Comparison of ENCODE assay signal across 8 mouse cellular contexts in the genomic region with DNA sequence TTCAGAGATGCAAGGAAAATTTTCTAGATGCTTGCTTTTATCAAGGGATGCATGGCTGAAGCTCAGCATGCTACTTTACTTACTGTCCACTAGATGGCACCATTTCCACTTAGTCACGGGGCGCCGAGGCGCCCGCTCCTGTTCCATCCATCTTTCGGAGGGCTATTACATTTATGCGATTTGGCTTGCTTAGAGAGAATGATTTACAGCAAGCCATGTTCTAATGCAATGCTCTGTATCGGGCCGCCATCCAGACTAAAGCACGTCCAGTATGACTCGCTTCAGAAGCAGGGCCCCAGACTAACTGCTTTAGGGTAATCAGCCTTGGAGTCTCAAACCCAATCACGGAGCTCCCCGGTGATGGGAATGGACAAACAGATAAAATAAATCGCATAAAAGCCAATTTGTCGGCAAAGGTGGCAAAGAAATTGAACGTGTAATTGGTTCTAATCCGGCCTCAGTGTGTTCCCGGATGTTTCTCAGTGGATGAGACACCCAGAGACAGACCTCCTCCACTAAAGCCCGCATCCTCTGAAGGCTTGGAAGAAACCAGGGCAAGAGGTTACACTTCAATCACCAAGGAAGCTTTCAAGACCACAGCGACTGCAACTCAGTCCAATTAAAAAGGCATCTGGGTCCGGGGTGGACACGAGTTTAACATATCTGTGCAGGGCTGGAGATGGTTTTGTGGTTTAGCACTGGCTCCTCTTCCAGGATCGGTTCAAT. TPM values are rescaled to one million over a fixed set of nuclear protein-coding genes. Genes with fewer than 3 reads are reported as not detected.
DNase-seq lines count a peak whose midpoint lies in the region; ATAC-seq and TF ChIP-seq lines count a peak whose summit lies in the region.

No protein-coding gene starts in this region.

- H3K27me3 ChIP-seq in thymus, adult 2 months (ENCODE audit: control insufficient read depth, insufficient read depth, low read length): no peaks in the 10 kb centered on the region
- peaks cover 5% of the 10 kb centered on the region; the same call in 1 of the 2 replicates for H3K27me3 ChIP-seq in forebrain, embryonic 13.5 days
- H3K27me3 ChIP-seq in midbrain, embryonic 12.5 days: peaks cover 12% of the 10 kb centered on the region; the same call in 1 of the 2 replicates
- H3K27me3 ChIP-seq in stomach, embryonic 15.5 days (replicated peaks): no peaks in the 10 kb centered on the region

- no peak overlapping the region for H3K4me3 ChIP-seq in thymus, adult 2 months (ENCODE audit: control insufficient read depth, insufficient read depth, low read length)
- H3K4me3 ChIP-seq in forebrain, embryonic 13.5 days: no peak overlapping the region
- H3K4me3 ChIP-seq in midbrain, embryonic 12.5 days: no peak overlapping the region
- no peak overlapping the region for H3K4me3 ChIP-seq in stomach, embryonic 15.5 days (replicated peaks)

- peak; percentile 56; the same call in 1 of the 2 replicates for TF ChIP-seq CTCF in thymus, adult 2 months (IDR thresholded peaks at IDR 0.05; ENCODE audit: borderline replicate concordance, control insufficient read depth, extremely low read depth, insufficient read depth, low read length, poor library complexity)

- peak overlapping the region; percentile 47 for H3K4me2 ChIP-seq in forebrain, embryonic 13.5 days
- H3K4me2 ChIP-seq in midbrain, embryonic 12.5 days (replicated peaks): peak overlapping the region; percentile 22
- H3K4me2 ChIP-seq in stomach, embryonic 15.5 days: peak overlapping the region; percentile 37; the same call in 1 of the 2 replicates

- 35% methylated on average over 23 of the region's 23 CpGs for WGBS in thymus, adult 2 months
- 29% methylated on average over 23 of the region's 23 CpGs for WGBS in forebrain, embryonic 13.5 days
- WGBS in midbrain, embryonic 12.5 days: 25% methylated on average over 23 of the region's 23 CpGs
- 24% methylated on average over 23 of the region's 23 CpGs for WGBS in stomach, embryonic 15.5 days

- no peaks in the 10 kb centered on the region for H3K4me1 ChIP-seq in thymus, adult 2 months (replicated peaks; ENCODE audit: control insufficient read depth, insufficient read depth, low read length)
- H3K4me1 ChIP-seq in forebrain, embryonic 13.5 days: no peaks in the 10 kb centered on the region
- H3K4me1 ChIP-seq in midbrain, embryonic 12.5 days: no peaks in the 10 kb centered on the region
- no peaks in the 10 kb centered on the region for H3K4me1 ChIP-seq in stomach, embryonic 15.5 days

- H3K9me3 ChIP-seq in forebrain, embryonic 13.5 days (replicated peaks): no peaks in the 10 kb centered on the region
- no peaks in the 10 kb centered on the region for H3K9me3 ChIP-seq in midbrain, embryonic 12.5 days
- H3K9me3 ChIP-seq in stomach, embryonic 15.5 days: no peaks in the 10 kb centered on the region

- H3K36me3 ChIP-seq in thymus, adult 2 months (ENCODE audit: control insufficient read depth, insufficient read depth, low read length): no peaks in the 10 kb centered on the region
- no peaks in the 10 kb centered on the region for H3K36me3 ChIP-seq in forebrain, embryonic 13.5 days (ENCODE audit: poor library complexity, severe bottlenecking)
- no peaks in the 10 kb centered on the region for H3K36me3 ChIP-seq in midbrain, embryonic 12.5 days
- no peaks in the 10 kb centered on the region for H3K36me3 ChIP-seq in stomach, embryonic 15.5 days

- H3K27ac ChIP-seq in thymus, adult 2 months (ENCODE audit: control insufficient read depth, insufficient read depth, low read length): no peak overlapping the region
- H3K27ac ChIP-seq in forebrain, embryonic 13.5 days: no peak overlapping the region
- no peak overlapping the region for H3K27ac ChIP-seq in midbrain, embryonic 12.5 days (replicated peaks)
- H3K27ac ChIP-seq in stomach, embryonic 15.5 days: no peak overlapping the region

- no peak for TF ChIP-seq POLR2A in thymus, adult 2 months (IDR thresholded peaks at IDR 0.05; ENCODE audit: control insufficient read depth, extremely low read depth, insufficient read depth, low read length, poor library complexity)

- H3K9ac ChIP-seq in forebrain, embryonic 13.5 days: peak overlapping the region; percentile 31; the same call in 1 of the 2 replicates
- no peak overlapping the region for H3K9ac ChIP-seq in midbrain, embryonic 12.5 days (replicated peaks)
- no peak overlapping the region for H3K9ac ChIP-seq in stomach, embryonic 15.5 days

- intact Hi-C loops in left cerebral cortex, postnatal 36 days (cut with DNase I): loop anchor here (5.0 kb wide), 2 partner anchors 178 to 343 kb away; no protein-coding TSS in a partner anchor

- ATAC-seq in cerebellum, adult (ENCODE audit: insufficient number of reproducible peaks, low FRiP score, low TSS enrichment): peak; percentile 85
- ATAC-seq in forebrain, embryonic 13.5 days: peak; percentile 86
- peak; percentile 63 for ATAC-seq in inflammation-experienced regulatory T-cells, adult 6 months
- ATAC-seq in midbrain, embryonic 12.5 days (ENCODE audit: low FRiP score, low read depth): peak; percentile 56
- peak; percentile 66 for ATAC-seq in stomach, embryonic 15.5 days (ENCODE audit: insufficient read depth, low FRiP score, low read depth)

- peak; percentile 3 for DNase-seq in thymus, adult 2 months
- DNase-seq in thymus, adult 18-20 months: no peak
- peak; percentile 36 to 39 for DNase-seq in left cerebral cortex, postnatal 36 days (ENCODE audit: low spot score in 2 of 2)

RNA-seq across cellular contexts. Expression of gene Rgs9, which starts 53.1 kb away (rescaled TPM):
- polyA plus RNA-seq in thymus, adult 2 months (2012; rRNA removed): 0.61 and 1.2 TPM in 2 replicates
- polyA plus RNA-seq in forebrain, embryonic 13.5 days (2015; fragmentation: Nextera tagmentation; extraction: Ambion mirVana): 3.0 and 3.5 TPM in 2 replicates
- polyA plus RNA-seq in inflammation-experienced regulatory T-cells, adult 6 months (2017; shearing (Covaris generic)): 1 to 10 TPM; 4.2 to 6.6 (median 4.9) TPM
- total RNA-seq in left cerebral cortex, postnatal 36 days (2021): 10 to 100 TPM; 30.8 to 65.3 TPM
- polyA plus RNA-seq in midbrain, embryonic 12.5 days (2016; fragmentation: Nextera tagmentation; extraction: Ambion mirVana): 3.8 and 4.3 TPM in 2 replicates
- 2.3 and 2.9 TPM in 2 replicates for polyA plus RNA-seq in stomach, embryonic 15.5 days (2015; fragmentation: Nextera tagmentation; extraction: Ambion mirVana)

Comparison
In these comparisons a context has a peak if more than half of its experiments do, and no peak if none do; other contexts are left out.
1. DNase-seq: peak in thymus, adult 2 months (single experiment) and left cerebral cortex, postnatal 36 days (2 of 2); none in thymus, adult 18-20 months (0 of 2).
2. Peak in every context shown above with its lines, with median percentiles within 50 percentile points of each other: ATAC-seq and H3K4me2 ChIP-seq.